Mouse (Mus musculus): ENCODE data around the gene Rere. TPM values are rescaled to one million over a fixed set of nuclear protein-coding genes. Genes with fewer than 3 reads are reported as not detected.
A peak's percentile ranks its signal among the peaks of the same experiment; 100 is the strongest.

The Rere gene
- polyA plus RNA-seq, 1 experiment: 61.3 TPM

DNA sequence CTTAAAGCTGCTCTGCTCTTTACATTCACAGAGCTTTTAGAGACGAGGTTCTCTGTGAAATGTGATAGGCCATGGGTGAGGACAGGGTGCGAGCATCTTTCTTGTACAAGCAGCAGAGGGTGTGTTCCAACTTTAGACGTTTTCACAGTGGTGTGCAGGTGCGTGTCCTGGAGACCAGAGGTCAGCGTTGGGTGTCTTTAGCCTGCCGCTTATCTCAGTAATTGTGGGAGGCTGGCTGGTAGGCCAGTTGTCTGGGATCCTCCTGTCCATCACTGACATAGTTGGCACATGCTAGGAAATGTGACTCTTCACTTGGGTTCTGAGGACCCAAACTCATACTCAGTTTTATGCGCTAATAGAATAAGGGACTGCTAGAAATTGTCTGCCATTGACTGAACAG lies 176.3 kb downstream of the Rere start:
- TF ChIP-seq POLR2A (IDR thresholded peaks at IDR 0.05; ENCODE audit: borderline replicate concordance, control insufficient read depth, low read depth, low read length) (no peak), CTCF (IDR thresholded peaks at IDR 0.05; ENCODE audit: control insufficient read depth, insufficient read depth, low read length) (no peak)
- H3K4me3 ChIP-seq (replicated peaks; ENCODE audit: control insufficient read depth, low read depth, low read length): no peak overlapping the region
- H3K4me1 ChIP-seq (ENCODE audit: control insufficient read depth, insufficient read depth, low read length): no peaks in the 10 kb centered on the region; the same call in 1 of the 2 replicates
- WGBS: 86% methylated on average over 7 of the region's 7 CpGs
- H3K27ac ChIP-seq (ENCODE audit: control insufficient read depth, insufficient read depth, low read depth, low read length, poor library complexity): no peak overlapping the region

DNA sequence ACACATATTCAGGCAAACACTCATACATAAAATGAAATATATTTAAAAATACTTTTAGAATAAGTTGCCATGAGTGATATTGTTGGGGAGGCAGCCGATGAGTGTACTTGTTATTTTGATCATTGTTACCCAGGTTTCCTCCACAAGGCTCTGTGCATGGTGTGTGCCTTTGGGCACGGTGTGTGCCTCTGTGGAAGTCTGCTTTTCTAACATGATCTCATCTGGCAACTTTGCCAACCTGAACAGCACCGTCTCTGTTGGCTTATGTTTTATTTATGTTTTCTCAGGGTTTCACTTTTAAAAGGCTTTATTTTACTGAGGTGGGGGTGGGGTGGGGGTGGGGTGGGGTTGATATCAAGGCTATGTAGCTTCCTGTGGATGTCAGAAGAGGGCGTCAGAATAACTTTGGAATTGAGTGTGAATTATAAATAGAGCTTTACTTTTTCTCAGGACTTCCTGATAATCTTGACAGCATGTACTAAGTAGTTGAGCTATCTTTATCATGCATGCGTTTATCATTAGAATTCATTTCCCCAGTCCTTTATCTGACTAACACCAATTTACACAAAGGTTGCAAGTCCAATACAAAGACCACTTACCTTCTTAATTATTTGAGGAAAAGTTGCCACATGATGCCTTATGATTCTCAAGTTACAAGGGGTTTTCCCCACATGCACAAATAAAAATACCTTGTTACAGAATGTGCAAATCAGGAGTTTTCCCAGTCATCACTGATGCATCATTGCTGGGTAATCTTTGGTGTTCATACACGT lies 177.8 kb downstream of the Rere start:
- TF ChIP-seq CTCF (IDR thresholded peaks at IDR 0.05; ENCODE audit: control insufficient read depth, insufficient read depth, low read length) (no peak), POLR2A (IDR thresholded peaks at IDR 0.05; ENCODE audit: borderline replicate concordance, control insufficient read depth, low read depth, low read length) (no peak)
- 44% methylated on average over 6 of the region's 6 CpGs for WGBS
- Histone ChIP-seq H3K4me1 (ENCODE audit: control insufficient read depth, insufficient read depth, low read length) (no peaks in the 10 kb centered on the region; the same call in 1 of the 2 replicates), H3K4me3 (replicated peaks; ENCODE audit: control insufficient read depth, low read depth, low read length) (no peak overlapping the region), H3K27ac (ENCODE audit: control insufficient read depth, insufficient read depth, low read depth, low read length, poor library complexity) (no peak overlapping the region)

DNA sequence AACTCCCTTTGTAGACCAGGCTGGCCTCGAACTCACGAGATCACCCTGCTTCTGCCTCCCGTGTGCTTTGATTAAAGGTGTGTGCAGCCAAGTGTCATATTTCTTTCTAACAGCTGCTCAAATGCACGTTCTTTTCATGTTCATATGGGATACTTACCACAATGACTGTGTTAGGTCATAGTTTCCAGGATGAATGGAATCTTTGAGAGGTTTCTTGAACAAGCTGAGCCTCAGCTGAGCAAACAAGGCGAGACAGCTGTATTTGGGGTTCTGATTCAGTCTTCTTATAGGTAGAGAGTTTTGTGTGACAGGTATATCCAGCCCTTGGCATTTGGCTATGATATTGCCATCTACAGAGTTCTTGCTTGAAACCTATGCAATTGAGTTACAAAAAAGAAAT lies 179.0 kb downstream of the Rere start:
- Histone ChIP-seq H3K4me3 (replicated peaks; ENCODE audit: control insufficient read depth, low read depth, low read length) (no peak overlapping the region), H3K4me1 (ENCODE audit: control insufficient read depth, insufficient read depth, low read length) (no peaks in the 10 kb centered on the region; the same call in 1 of the 2 replicates), H3K27ac (ENCODE audit: control insufficient read depth, insufficient read depth, low read depth, low read length, poor library complexity) (no peak overlapping the region)
- 84% methylated on average over 5 of the region's 5 CpGs for WGBS
- TF ChIP-seq CTCF (IDR thresholded peaks at IDR 0.05; ENCODE audit: control insufficient read depth, insufficient read depth, low read length): no peak
- TF ChIP-seq POLR2A (IDR thresholded peaks at IDR 0.05; ENCODE audit: borderline replicate concordance, control insufficient read depth, low read depth, low read length): no peak

DNA sequence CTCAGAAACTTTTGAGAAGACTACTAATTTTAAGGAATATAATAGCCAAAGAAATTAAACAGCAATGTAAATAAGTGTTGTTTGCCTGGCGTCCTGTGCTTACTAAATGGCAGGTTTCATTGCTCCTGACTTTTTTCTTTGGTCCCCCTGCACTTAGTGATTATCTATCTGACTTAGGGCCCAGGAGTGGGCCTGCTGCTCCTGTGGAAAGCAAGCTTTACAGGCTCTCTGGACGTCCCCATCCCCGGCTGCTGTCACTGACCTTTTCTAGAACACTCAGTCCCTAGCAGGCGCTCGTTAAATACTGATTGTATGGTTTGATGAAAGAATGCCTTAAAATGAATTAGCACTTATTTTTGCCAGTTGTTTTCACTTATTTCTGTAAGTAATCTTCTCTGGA lies 179.6 kb downstream of the Rere start:
- WGBS: 62% methylated on average over 5 of the region's 5 CpGs
- H3K4me3 ChIP-seq (replicated peaks; ENCODE audit: control insufficient read depth, low read depth, low read length): no peak overlapping the region
- TF ChIP-seq CTCF (IDR thresholded peaks at IDR 0.05; ENCODE audit: control insufficient read depth, insufficient read depth, low read length): no peak
- no peak for TF ChIP-seq POLR2A (IDR thresholded peaks at IDR 0.05; ENCODE audit: borderline replicate concordance, control insufficient read depth, low read depth, low read length)
- H3K4me1 ChIP-seq (ENCODE audit: control insufficient read depth, insufficient read depth, low read length): no peaks in the 10 kb centered on the region; the same call in 1 of the 2 replicates
- no peak overlapping the region for H3K27ac ChIP-seq (ENCODE audit: control insufficient read depth, insufficient read depth, low read depth, low read length, poor library complexity)

DNA sequence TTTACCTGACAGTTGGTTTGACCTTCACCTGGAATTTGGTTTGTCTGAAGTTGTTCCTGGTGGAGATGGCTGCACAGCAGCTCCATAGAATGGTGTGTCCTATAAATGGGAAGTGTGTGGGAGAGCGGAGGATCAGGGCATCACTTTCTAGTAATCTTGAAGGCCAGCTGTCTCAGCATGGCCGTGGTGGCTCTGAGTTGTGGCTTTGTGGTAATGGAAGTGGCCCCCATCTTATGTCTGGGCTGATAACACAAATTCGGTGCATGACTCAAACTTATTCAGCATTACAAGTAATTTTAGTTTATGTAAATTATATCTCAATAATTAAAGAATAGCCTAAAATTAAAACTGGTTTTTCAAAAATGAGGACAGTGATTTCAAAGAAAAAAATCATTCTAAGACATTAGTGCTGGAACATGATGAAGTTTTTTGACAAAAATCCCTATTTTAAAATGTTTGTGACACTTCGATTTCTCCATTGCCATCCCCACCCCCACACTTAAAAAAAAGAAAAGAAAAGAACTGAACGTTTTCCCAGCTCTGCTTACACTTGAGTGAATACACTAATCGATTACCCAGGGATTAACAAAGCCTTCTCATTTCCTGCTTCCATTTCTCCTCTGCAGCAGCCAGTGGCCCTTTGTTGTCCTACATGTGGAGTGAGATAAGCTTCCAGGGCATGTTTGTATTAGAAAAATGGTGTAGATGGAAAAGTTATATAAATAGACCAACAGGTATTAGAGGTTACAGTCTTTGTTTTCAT lies 180.2 kb downstream of the Rere start:
- TF ChIP-seq POLR2A (IDR thresholded peaks at IDR 0.05; ENCODE audit: borderline replicate concordance, control insufficient read depth, low read depth, low read length) (no peak), CTCF (IDR thresholded peaks at IDR 0.05; ENCODE audit: control insufficient read depth, insufficient read depth, low read length) (no peak)
- H3K27ac ChIP-seq (ENCODE audit: control insufficient read depth, insufficient read depth, low read depth, low read length, poor library complexity): no peak overlapping the region
- H3K4me3 ChIP-seq (replicated peaks; ENCODE audit: control insufficient read depth, low read depth, low read length): no peak overlapping the region
- 17% methylated on average over 6 of the region's 6 CpGs for WGBS
- no peaks in the 10 kb centered on the region; the same call in 1 of the 2 replicates for H3K4me1 ChIP-seq (ENCODE audit: control insufficient read depth, insufficient read depth, low read length)

DNA sequence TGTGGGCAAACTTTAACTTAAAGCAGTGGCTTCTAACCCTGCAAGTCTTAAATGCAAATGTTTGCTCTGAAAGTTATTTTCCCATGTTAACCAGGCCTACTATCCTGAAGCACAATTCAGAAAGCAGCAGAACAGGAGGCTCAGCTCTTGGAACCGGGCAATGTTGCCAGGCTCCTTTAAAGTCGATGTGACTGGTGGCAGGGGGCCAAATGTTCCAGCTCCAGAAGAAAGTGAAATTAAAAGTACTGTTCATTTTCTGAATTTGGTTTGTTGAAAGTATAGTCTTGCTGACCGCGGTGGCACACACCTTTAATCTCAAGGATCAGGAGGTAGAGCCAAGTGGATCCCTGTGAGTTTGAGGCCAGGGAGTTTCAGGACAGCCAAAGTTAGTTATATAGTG lies 180.9 kb downstream of the Rere start:
- Histone ChIP-seq H3K27ac (ENCODE audit: control insufficient read depth, insufficient read depth, low read depth, low read length, poor library complexity) (no peak overlapping the region), H3K4me3 (replicated peaks; ENCODE audit: control insufficient read depth, low read depth, low read length) (no peak overlapping the region), H3K4me1 (ENCODE audit: control insufficient read depth, insufficient read depth, low read length) (no peaks in the 10 kb centered on the region; the same call in 1 of the 2 replicates)
- TF ChIP-seq POLR2A (IDR thresholded peaks at IDR 0.05; ENCODE audit: borderline replicate concordance, control insufficient read depth, low read depth, low read length): no peak
- TF ChIP-seq CTCF (IDR thresholded peaks at IDR 0.05; ENCODE audit: control insufficient read depth, insufficient read depth, low read length): no peak
- WGBS: 25% methylated on average over 4 of the region's 4 CpGs

DNA sequence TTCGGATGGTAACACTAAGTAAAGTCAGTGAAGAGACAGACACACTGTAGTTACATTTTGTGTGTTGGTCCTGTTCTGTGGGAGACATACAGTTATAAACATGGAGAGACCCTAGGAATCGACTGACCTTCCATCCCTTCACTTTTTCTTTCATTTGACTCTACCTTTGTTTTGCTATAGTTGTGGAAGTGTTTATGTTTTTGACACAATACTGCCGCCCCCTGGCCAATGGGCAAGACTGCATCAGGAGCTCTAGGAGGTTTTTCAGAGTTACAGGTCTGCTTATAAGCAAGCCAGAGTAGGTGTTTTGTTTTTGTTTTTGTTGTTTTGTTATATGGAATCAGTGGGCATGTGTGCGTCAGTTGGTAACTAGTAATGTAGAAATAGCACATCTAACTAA lies 184.3 kb downstream of the Rere start:
- no peak overlapping the region for H3K27ac ChIP-seq (ENCODE audit: control insufficient read depth, insufficient read depth, low read depth, low read length, poor library complexity)
- 38% methylated on average over 4 of the region's 4 CpGs for WGBS
- H3K4me1 ChIP-seq (ENCODE audit: control insufficient read depth, insufficient read depth, low read length): peaks cover 1% of the 10 kb centered on the region
- TF ChIP-seq CTCF (IDR thresholded peaks at IDR 0.05; ENCODE audit: control insufficient read depth, insufficient read depth, low read length): peak; percentile 57
- TF ChIP-seq POLR2A (IDR thresholded peaks at IDR 0.05; ENCODE audit: borderline replicate concordance, control insufficient read depth, low read depth, low read length): no peak
- no peak overlapping the region for H3K4me3 ChIP-seq (replicated peaks; ENCODE audit: control insufficient read depth, low read depth, low read length)

DNA sequence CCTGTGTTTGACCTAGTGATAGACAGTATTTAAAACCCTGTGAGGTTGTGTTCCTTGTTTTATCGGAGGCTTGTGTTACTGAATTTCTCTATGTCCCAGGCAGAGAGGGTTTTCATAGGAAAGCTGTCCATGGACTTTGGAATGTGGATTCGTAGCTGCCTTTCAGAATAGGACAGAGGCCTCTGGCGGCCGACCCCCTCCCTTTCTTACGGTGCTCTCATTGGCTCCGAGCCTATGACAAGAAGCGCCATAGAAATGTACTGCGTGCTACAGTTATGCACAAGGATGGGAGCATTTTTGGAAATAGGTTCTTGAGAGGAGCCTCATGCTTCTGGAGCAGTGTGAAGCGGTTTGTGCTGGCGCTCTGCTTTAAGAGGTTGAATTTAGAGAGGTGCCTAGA lies 187.8 kb downstream of the Rere start:
- Histone ChIP-seq H3K4me3 (replicated peaks; ENCODE audit: control insufficient read depth, low read depth, low read length) (no peak overlapping the region), H3K4me1 (ENCODE audit: control insufficient read depth, insufficient read depth, low read length) (peaks cover 4% of the 10 kb centered on the region), H3K27ac (ENCODE audit: control insufficient read depth, insufficient read depth, low read depth, low read length, poor library complexity) (no peak overlapping the region)
- TF ChIP-seq CTCF (IDR thresholded peaks at IDR 0.05; ENCODE audit: control insufficient read depth, insufficient read depth, low read length): no peak
- no peak for TF ChIP-seq POLR2A (IDR thresholded peaks at IDR 0.05; ENCODE audit: borderline replicate concordance, control insufficient read depth, low read depth, low read length)
- 91% methylated on average over 10 of the region's 10 CpGs for WGBS

Measured in bone marrow, adult 2 months (tissue).